Mouse (Mus musculus) stomach, embryonic 15.5 days (tissue): ENCODE measurements around the gene Rbmxl2. TPM values are rescaled to one million over a fixed set of nuclear protein-coding genes. Genes with fewer than 3 reads are reported as not detected.

Source experiments
- ATAC-seq: fragments of 200-750 bp; cut with Nextera tagmentation; 2 replicates; pipeline ENCODE4 v1.8.0; 2017; ENCODE audit warnings: low read depth, moderate number of reproducible peaks, moderate TSS enrichment; ENCODE audit not compliant: insufficient read depth, low FRiP score
- H3K27ac ChIP-seq: fragments of 300-500 bp; sonication (generic); 2 replicates; pipeline ENCODE4 v1.5.1; 2015; ENCODE audit warnings: mild to moderate bottlenecking, inconsistent platforms
- H3K27me3 ChIP-seq: fragments of 300-500 bp; sonication (generic); replicated peaks from 2 replicates; pipeline ENCODE4 v1.6.1; 2015; ENCODE audit warnings: inconsistent platforms
- H3K36me3 ChIP-seq: fragments of 300-500 bp; sonication (generic); 2 replicates; pipeline ENCODE4 v1.6.1; 2015; ENCODE audit warnings: inconsistent platforms
- H3K4me1 ChIP-seq: fragments of 300-500 bp; sonication (generic); 2 replicates; pipeline ENCODE4 v1.6.1; 2015; ENCODE audit warnings: inconsistent platforms
- H3K4me2 ChIP-seq: fragments of 300-500 bp; sonication (generic); 2 replicates; pipeline ENCODE4 v1.6.1; 2015; ENCODE audit warnings: mild to moderate bottlenecking, inconsistent platforms
- H3K4me3 ChIP-seq: fragments of 300-500 bp; sonication (generic); replicated peaks from 2 replicates; pipeline ENCODE4 v1.5.1; 2015; ENCODE audit warnings: inconsistent platforms
- H3K9ac ChIP-seq: fragments of 300-500 bp; sonication (generic); 2 replicates; pipeline ENCODE4 v1.6.1; 2015; ENCODE audit warnings: inconsistent platforms
- H3K9me3 ChIP-seq: fragments of 300-500 bp; sonication (generic); 2 replicates; pipeline ENCODE4 v1.6.1; 2016; ENCODE audit warnings: inconsistent platforms
- WGBS: fragments of 180-500 bp; shearing (Covaris S2); methylation state at CpG from one replicate; pipeline ENCODE4 v1.1.7; 2015; 5-methylcytosine and 5-hydroxymethylcytosine counted together
- polyA plus RNA-seq: library from polyadenylated mRNA; unstranded; fragments of >200 nt; fragmentation: Nextera tagmentation; extraction: Ambion mirVana; gene quantifications from 2 replicates; pipeline ENCODE4 v1.2.1, GENCODE M21; 2015

Gene Rbmxl2
- not detected in 2 replicates for polyA plus RNA-seq

- 33% methylated on average over 69 of the region's 70 CpGs for WGBS
- ATAC-seq = no peak
- Histone ChIP-seq H3K27me3 (peaks cover 27% of the 10 kb centered on the region), H3K9me3 (no peaks in the 10 kb centered on the region; the same call in 1 of the 2 replicates), H3K4me2 (peak within 1 kb of the TSS; percentile 22), H3K9ac (no peak within 1 kb of the TSS), H3K4me1 (0 out of 2 replicates have a peak, but pooled peaks cover 3% of the 10 kb centered on the region), H3K36me3 (no peaks in the 10 kb centered on the region), H3K4me3 (peak within 1 kb of the TSS; percentile 16), H3K27ac (no peak within 1 kb of the TSS)
Measured at GRCm38 (mm10) chr7:107209204-107209860, at the start of gene Rbmxl2. Gene Rbmxl2, plus strand, starts transcription at chr7:107209445.

- Histone ChIP-seq H3K4me1 (no peaks in the 10 kb centered on the region), H3K36me3 (no peaks in the 10 kb centered on the region), H3K4me3 (no peak within 1 kb of the TSS), H3K27me3 (no peaks in the 10 kb centered on the region), H3K27ac (no peak within 1 kb of the TSS), H3K9me3 (no peaks in the 10 kb centered on the region), H3K4me2 (no peak within 1 kb of the TSS), H3K9ac (no peak within 1 kb of the TSS)
- 80% methylated on average over 10 of the region's 10 CpGs for WGBS
- ATAC-seq = no peak
Measured at GRCm38 (mm10) chr7:107166690-107167089, 42.6 kb upstream of the Rbmxl2 start, which contains the start of gene Nlrp14. Gene Nlrp14, plus strand, starts transcription at chr7:107166990.

- no peak for ATAC-seq
- no peak overlapping the region for H3K4me2 ChIP-seq
- no peaks in the 10 kb centered on the region for H3K27me3 ChIP-seq
- no peaks in the 10 kb centered on the region for H3K9me3 ChIP-seq
- WGBS = 33% methylated on average over 2 of the region's 2 CpGs
- H3K9ac ChIP-seq = no peak overlapping the region
- no peaks in the 10 kb centered on the region for H3K36me3 ChIP-seq
- H3K4me1 ChIP-seq = no peaks in the 10 kb centered on the region
- no peak overlapping the region for H3K4me3 ChIP-seq
- H3K27ac ChIP-seq = no peak overlapping the region
Measured at GRCm38 (mm10) chr7:107180406-107180805, 28.8 kb upstream of the Rbmxl2 start.

GRCm38 (mm10) chr7:107201817-107202216, 7.4 kb upstream of the Rbmxl2 start:
- 44% methylated on average over 3 of the region's 3 CpGs for WGBS
- H3K9me3 ChIP-seq = no peaks in the 10 kb centered on the region

GRCm38 (mm10) chr7:107207843-107208242, 1.4 kb upstream of the Rbmxl2 start:
- H3K9ac ChIP-seq = no peak overlapping the region
- H3K36me3 ChIP-seq = no peaks in the 10 kb centered on the region
- peaks cover 27% of the 10 kb centered on the region for H3K27me3 ChIP-seq
- H3K4me1 ChIP-seq = 0 out of 2 replicates have a peak, but pooled peaks cover 3% of the 10 kb centered on the region
- H3K4me3 ChIP-seq = no peak overlapping the region
- 89% methylated on average over 3 of the region's 3 CpGs for whole genome bisulfite sequencing
- ATAC-seq = no peak
- H3K9me3 ChIP-seq = no peaks in the 10 kb centered on the region; the same call in 1 of the 2 replicates
- no peak overlapping the region for H3K27ac ChIP-seq
- no peak overlapping the region for H3K4me2 ChIP-seq

More at GRCm38 (mm10) chr7:107201817-107202216, 7.4 kb upstream of the Rbmxl2 start:
- ATAC-seq = no peak
- no peak overlapping the region for H3K4me3 ChIP-seq
- H3K9ac ChIP-seq = no peak overlapping the region
- no peak overlapping the region for H3K4me2 ChIP-seq
- no peaks in the 10 kb centered on the region for H3K27me3 ChIP-seq
- no peaks in the 10 kb centered on the region for H3K4me1 ChIP-seq
- no peak overlapping the region for H3K27ac ChIP-seq
- no peaks in the 10 kb centered on the region for H3K36me3 ChIP-seq

- no peaks in the 10 kb centered on the region; the same call in 1 of the 2 replicates for H3K9me3 ChIP-seq
- H3K4me1 ChIP-seq = 0 out of 2 replicates have a peak, but pooled peaks cover 3% of the 10 kb centered on the region
- no peak for ATAC-seq
- H3K4me2 ChIP-seq = peak overlapping the region; percentile 22
- peaks cover 27% of the 10 kb centered on the region for H3K27me3 ChIP-seq
- no peaks in the 10 kb centered on the region for H3K36me3 ChIP-seq
- peak overlapping the region; percentile 16 for H3K4me3 ChIP-seq
- H3K9ac ChIP-seq = no peak overlapping the region
- 22% methylated on average over 75 of the region's 77 CpGs for WGBS
- H3K27ac ChIP-seq = no peak overlapping the region
Measured at GRCm38 (mm10) chr7:107210126-107210576, 906 bp downstream of the Rbmxl2 start.

- ATAC-seq = peak; percentile 71; the same call in 1 of the 2 replicates
Measured at GRCm38 (mm10) chr7:107215723-107216122, 6.5 kb downstream of the Rbmxl2 start.

GRCm38 (mm10) chr7:107216845-107217244, 7.6 kb downstream of the Rbmxl2 start:
- Histone ChIP-seq H3K9me3 (no peaks in the 10 kb centered on the region), H3K4me1 (no peaks in the 10 kb centered on the region), H3K4me2 (no peak overlapping the region), H3K27ac (no peak overlapping the region), H3K4me3 (no peak overlapping the region), H3K27me3 (no peaks in the 10 kb centered on the region), H3K9ac (no peak overlapping the region), H3K36me3 (no peaks in the 10 kb centered on the region)
- ATAC-seq = no peak
- 73% methylated on average over 2 of the region's 2 CpGs for WGBS

More at GRCm38 (mm10) chr7:107215723-107216122, 6.5 kb downstream of the Rbmxl2 start:
- Histone ChIP-seq H3K36me3 (no peaks in the 10 kb centered on the region), H3K27me3 (peaks cover 5% of the 10 kb centered on the region; the same call in 1 of the 2 replicates), H3K4me3 (no peak overlapping the region), H3K27ac (no peak overlapping the region), H3K4me1 (no peaks in the 10 kb centered on the region), H3K4me2 (no peak overlapping the region), H3K9ac (no peak overlapping the region), H3K9me3 (no peaks in the 10 kb centered on the region)

- Histone ChIP-seq H3K36me3 (no peaks in the 10 kb centered on the region), H3K4me2 (no peak overlapping the region), H3K27ac (no peak overlapping the region), H3K4me3 (no peak overlapping the region), H3K4me1 (no peaks in the 10 kb centered on the region), H3K27me3 (no peaks in the 10 kb centered on the region), H3K9me3 (no peaks in the 10 kb centered on the region), H3K9ac (no peak overlapping the region)
- ATAC-seq = no peak
- 52% methylated on average over 3 of the region's 3 CpGs for WGBS
Measured at GRCm38 (mm10) chr7:107236854-107237253, 27.6 kb downstream of the Rbmxl2 start.

- no peak for ATAC-seq
- 64% methylated on average over 3 of the region's 3 CpGs for WGBS
- H3K36me3 ChIP-seq = no peaks in the 10 kb centered on the region
- no peaks in the 10 kb centered on the region for H3K27me3 ChIP-seq
- no peak overlapping the region for H3K9ac ChIP-seq
- H3K27ac ChIP-seq = no peak overlapping the region
- no peaks in the 10 kb centered on the region for H3K4me1 ChIP-seq
- H3K4me3 ChIP-seq = no peak overlapping the region
- no peak overlapping the region for H3K4me2 ChIP-seq
- H3K9me3 ChIP-seq = no peaks in the 10 kb centered on the region
Measured at GRCm38 (mm10) chr7:107237498-107237897, 28.3 kb downstream of the Rbmxl2 start.

GRCm38 (mm10) chr7:107241371-107241883, 32.2 kb downstream of the Rbmxl2 start:
- WGBS = 89% methylated on average over 5 of the region's 5 CpGs

GRCm38 (mm10) chr7:107250211-107250985, 41.2 kb downstream of the Rbmxl2 start:
- 64% methylated on average over 5 of the region's 5 CpGs for WGBS
- H3K9ac ChIP-seq = no peak overlapping the region
- H3K27ac ChIP-seq = no peak overlapping the region
- H3K4me1 ChIP-seq = no peaks in the 10 kb centered on the region
- no peaks in the 10 kb centered on the region for H3K27me3 ChIP-seq
- H3K9me3 ChIP-seq = no peaks in the 10 kb centered on the region
- no peak overlapping the region for H3K4me2 ChIP-seq
- no peaks in the 10 kb centered on the region for H3K36me3 ChIP-seq
- no peak overlapping the region for H3K4me3 ChIP-seq
- no peak for ATAC-seq

More at GRCm38 (mm10) chr7:107241371-107241883, 32.2 kb downstream of the Rbmxl2 start:
- no peak overlapping the region for H3K9ac ChIP-seq
- no peaks in the 10 kb centered on the region for H3K36me3 ChIP-seq
- no peak for ATAC-seq
- no peak overlapping the region for H3K4me3 ChIP-seq
- H3K27me3 ChIP-seq = no peaks in the 10 kb centered on the region
- no peak overlapping the region for H3K27ac ChIP-seq
- H3K9me3 ChIP-seq = no peaks in the 10 kb centered on the region
- no peak overlapping the region for H3K4me2 ChIP-seq
- no peaks in the 10 kb centered on the region for H3K4me1 ChIP-seq
